ENCODE assay signal across 9 mouse cellular contexts in the genomic region with DNA sequence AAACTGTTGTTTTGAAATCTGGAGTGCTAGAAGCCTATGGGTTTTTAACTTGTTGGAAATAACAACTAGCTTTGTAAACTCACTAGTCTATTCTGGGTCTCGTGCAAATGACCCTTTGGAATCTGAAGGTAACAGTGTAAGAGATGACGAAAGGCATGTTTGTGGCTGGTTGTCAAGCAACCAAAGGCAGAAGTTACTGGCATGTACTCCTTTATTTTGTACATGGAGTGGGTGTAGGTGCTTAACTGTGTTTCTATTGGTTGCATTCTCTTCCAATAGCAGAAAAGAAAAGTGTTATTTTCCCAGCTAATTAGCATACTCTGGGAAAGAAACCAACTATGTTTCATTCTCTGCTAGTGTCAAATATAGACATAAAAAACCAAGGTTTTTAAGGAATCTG. TPM values are rescaled to one million over a fixed set of nuclear protein-coding genes. Genes with fewer than 3 reads are reported as not detected.
DNase-seq lines count a peak whose midpoint lies in the region; ATAC-seq and TF ChIP-seq lines count a peak whose summit lies in the region.
"Had no signal": no experiment of that assay in that cellular context is flagged by ENCODE, and none has a peak within 500 bp of the region (broad histone marks: within the 10 kb centered on the region; RNA-seq: fewer than 3 reads in every experiment).

No protein-coding gene starts in this region.

- no peak for TF ChIP-seq CTCF in lung, adult 2 months (IDR thresholded peaks at IDR 0.05; ENCODE audit: insufficient read depth, low read length)

- no peak overlapping the region for H3K27ac ChIP-seq in heart, embryonic 12.5 days (ENCODE audit: poor library complexity, severe bottlenecking)
- peak overlapping the region; percentile 60 for H3K27ac ChIP-seq in heart, embryonic 15.5 days

- H3K4me3 ChIP-seq in heart, embryonic 12.5 days: no peak overlapping the region
- no peak overlapping the region for H3K4me3 ChIP-seq in lung, adult 2 months (replicated peaks; ENCODE audit: extremely low read depth, low read depth, low read length)
- no peak overlapping the region for H3K4me3 ChIP-seq in heart, embryonic 15.5 days
- H3K4me3 ChIP-seq: megakaryocyte, embryonic 14.5 days had no signal

- no peak overlapping the region for H3K9ac ChIP-seq in heart, embryonic 12.5 days
- H3K9ac ChIP-seq in heart, embryonic 15.5 days: no peak overlapping the region

- no peaks in the 10 kb centered on the region for H3K9me3 ChIP-seq in heart, embryonic 12.5 days (replicated peaks)
- H3K9me3 ChIP-seq in heart, embryonic 15.5 days (replicated peaks): no peaks in the 10 kb centered on the region
- H3K9me3 ChIP-seq: megakaryocyte, embryonic 14.5 days had no signal

- no peak for TF ChIP-seq POLR2A in lung, adult 2 months (IDR thresholded peaks at IDR 0.05; ENCODE audit: borderline replicate concordance, extremely low read depth, low read depth, low read length)

- DNase-seq in heart, adult 18-20 months: peak; percentile 65 to 80
- DNase-seq in lung, adult 18-20 months: peak; percentile 22 to 62
- no peak for DNase-seq in lung, adult 2 months
- peak; percentile 62 for DNase-seq in lung, postnatal 36 days
- no peak for DNase-seq in embryo, embryonic 9.5 days (ENCODE audit: extremely low spot score)

- WGBS in heart, embryonic 12.5 days: 33% methylated on average over 2 of the region's 2 CpGs
- 36% methylated on average over 2 of the region's 2 CpGs for WGBS in lung, adult 2 months
- 36% methylated on average over 2 of the region's 2 CpGs for WGBS in heart, embryonic 15.5 days

- no peaks in the 10 kb centered on the region for H3K36me3 ChIP-seq in heart, embryonic 12.5 days
- H3K36me3 ChIP-seq in heart, embryonic 15.5 days: no peaks in the 10 kb centered on the region

- no peaks in the 10 kb centered on the region for H3K27me3 ChIP-seq in heart, embryonic 12.5 days (replicated peaks)
- no peaks in the 10 kb centered on the region for H3K27me3 ChIP-seq in heart, embryonic 15.5 days
- H3K27me3 ChIP-seq: CH12.LX; megakaryocyte, embryonic 14.5 days had no signal

- no peak for ATAC-seq in heart, embryonic 12.5 days (ENCODE audit: insufficient number of reproducible peaks, low FRiP score)
- ATAC-seq in heart, embryonic 15.5 days (replicated peaks; ENCODE audit: insufficient number of reproducible peaks, insufficient read depth, low FRiP score, low read depth): peak; percentile 74

- no peaks in the 10 kb centered on the region for H3K4me1 ChIP-seq in heart, embryonic 12.5 days (replicated peaks)
- no peaks in the 10 kb centered on the region for H3K4me1 ChIP-seq in lung, adult 2 months (ENCODE audit: control insufficient read depth, insufficient read depth, low read length)
- H3K4me1 ChIP-seq in heart, embryonic 15.5 days (replicated peaks): 0 out of 2 replicates have a peak, but pooled peaks cover 2% of the 10 kb centered on the region

- no peak overlapping the region for H3K4me2 ChIP-seq in heart, embryonic 12.5 days
- no peak overlapping the region for H3K4me2 ChIP-seq in heart, embryonic 15.5 days

RNA-seq across cellular contexts. Expression of a gene that starts 9.6 kb away (rescaled TPM):
- 100 to 1,000 TPM in 1 of 2 experiments, 10 to 100 TPM in 1; 77.8 to 101 TPM for total RNA-seq in heart, adult 18-20 months (2021)
- 15.5 and 16.6 TPM in 2 replicates for polyA plus RNA-seq in heart, embryonic 12.5 days (2016; fragmentation: Nextera tagmentation; extraction: Ambion mirVana)
- polyA plus RNA-seq in lung, adult 2 months (2012; rRNA removed): 1.5 and 2.9 TPM in 2 replicates
- polyA plus RNA-seq in heart, embryonic 15.5 days (2015; fragmentation: Nextera tagmentation; extraction: Ambion mirVana): 10.7 and 12.9 TPM in 2 replicates

RNA-seq across cellular contexts. Expression of a gene that starts 35.9 kb away (rescaled TPM):
- 1 to 10 TPM; 2.7 to 6.6 TPM for total RNA-seq in heart, adult 18-20 months (2021)
- polyA plus RNA-seq in heart, embryonic 12.5 days (2016; fragmentation: Nextera tagmentation; extraction: Ambion mirVana): 5.3 and 5.8 TPM in 2 replicates
- 9.9 and 11.6 TPM in 2 replicates for polyA plus RNA-seq in lung, adult 2 months (2012; rRNA removed)
- polyA plus RNA-seq in heart, embryonic 15.5 days (2015; fragmentation: Nextera tagmentation; extraction: Ambion mirVana): 4.4 and 5.5 TPM in 2 replicates

Comparison
In these comparisons a context has a peak if more than half of its experiments do, and no peak if none do; other contexts are left out.
1. DNase-seq: peak in heart, adult 18-20 months (2 of 2), lung, adult 18-20 months (2 of 2) and lung, postnatal 36 days (single experiment); none in lung, adult 2 months (single experiment) and embryo, embryonic 9.5 days (single experiment).